Mouse (Mus musculus) WW6 (cell line): Measurements from ENCODE around the gene Cnot8.
A peak's percentile ranks its signal among the peaks of the same experiment; 100 is the strongest.
"Not testable (repeated sequence)": the region's sequence is repeated elsewhere in the genome, so short reads cannot be mapped to it uniquely, and the experiment has no call there.

Experiments
- DNase-seq: peaks from one replicate; pipeline ENCODE4 v3.0.0-alpha.2; 2013; ENCODE audit warnings: low read depth, low spot score

The Cnot8 gene

DNA sequence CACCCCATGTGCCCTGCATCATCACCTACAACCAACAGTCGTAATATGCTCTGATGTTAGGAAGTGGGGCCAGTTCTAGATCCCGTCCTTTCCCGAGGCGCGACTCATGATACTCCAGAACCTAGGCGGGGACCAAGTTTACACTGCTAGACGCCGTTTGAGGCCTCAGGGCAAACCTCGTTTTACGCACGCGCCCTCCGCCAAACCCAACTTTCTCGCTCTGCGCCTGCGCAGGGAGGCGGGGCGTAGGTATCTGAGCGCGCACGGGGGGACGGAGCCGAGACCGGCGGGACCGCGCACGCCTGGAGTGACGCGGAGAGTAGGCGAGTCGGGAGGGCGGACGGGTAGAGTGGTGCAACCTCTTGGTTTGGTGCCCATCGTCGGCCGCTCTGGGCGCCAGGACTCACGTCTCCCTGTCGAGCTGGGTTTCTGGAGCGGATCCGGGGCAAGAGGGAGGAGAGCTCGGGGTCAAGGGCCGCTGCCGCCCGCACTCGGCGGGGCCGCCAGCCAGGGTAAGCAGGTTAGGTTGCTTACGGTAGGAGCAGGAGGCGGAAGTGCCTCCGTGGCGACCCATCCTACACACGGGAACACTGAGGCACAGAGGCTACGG lies at the start of gene Cnot8:
Gene Cnot8, plus strand, starts transcription at position 457 of the 610 bp plus-strand sequence.
- DNase-seq: peak; percentile 99

DNA sequence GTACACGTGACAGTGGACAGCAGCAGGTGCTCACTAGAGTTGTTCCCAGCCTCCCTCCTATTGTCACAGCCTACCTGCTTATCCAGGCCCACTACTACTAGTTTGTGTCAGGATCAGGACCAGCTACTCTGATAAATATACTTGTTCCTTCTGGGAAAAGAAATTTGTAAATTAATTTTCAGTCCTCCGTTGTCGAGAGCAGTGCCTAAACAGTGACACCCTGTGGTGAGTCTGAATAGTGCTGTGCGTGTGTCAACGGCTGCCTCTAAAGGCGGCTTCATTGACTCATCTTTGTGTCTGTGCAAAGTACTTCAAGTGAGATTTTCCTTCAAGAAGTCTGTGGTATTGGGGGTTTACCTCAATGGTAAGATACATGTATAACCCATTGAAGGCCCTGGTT lies 46.5 kb upstream of the Cnot8 start:
- no peak for DNase-seq

GRCm38 (mm10) chr11:58059752-58060151 lies 44.2 kb upstream of the Cnot8 start:
- not testable (repeated sequence) for DNase-seq

GRCm38 (mm10) chr11:58061218-58061617 lies 42.7 kb upstream of the Cnot8 start:
- not testable (repeated sequence) for DNase-seq

DNA sequence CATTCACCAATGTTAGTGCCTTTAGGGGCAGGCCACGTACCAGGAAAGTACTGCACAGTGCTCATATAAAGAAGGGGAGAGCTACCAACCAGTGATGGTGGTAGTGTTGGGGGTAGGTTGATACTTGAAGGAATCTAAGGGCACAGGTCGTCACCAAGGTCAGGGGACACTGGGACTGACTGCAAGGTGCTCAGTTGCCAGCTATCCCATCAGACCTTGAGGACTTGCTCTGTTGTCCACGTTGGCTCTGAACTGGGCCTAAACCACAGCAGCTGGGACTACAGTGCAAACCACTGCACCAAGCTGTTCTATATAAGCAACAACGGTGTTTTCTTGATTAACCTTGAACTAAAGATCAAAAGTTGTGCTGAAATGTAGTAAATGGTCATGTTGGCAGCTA lies 41.4 kb upstream of the Cnot8 start:
- DNase-seq: no peak

DNA sequence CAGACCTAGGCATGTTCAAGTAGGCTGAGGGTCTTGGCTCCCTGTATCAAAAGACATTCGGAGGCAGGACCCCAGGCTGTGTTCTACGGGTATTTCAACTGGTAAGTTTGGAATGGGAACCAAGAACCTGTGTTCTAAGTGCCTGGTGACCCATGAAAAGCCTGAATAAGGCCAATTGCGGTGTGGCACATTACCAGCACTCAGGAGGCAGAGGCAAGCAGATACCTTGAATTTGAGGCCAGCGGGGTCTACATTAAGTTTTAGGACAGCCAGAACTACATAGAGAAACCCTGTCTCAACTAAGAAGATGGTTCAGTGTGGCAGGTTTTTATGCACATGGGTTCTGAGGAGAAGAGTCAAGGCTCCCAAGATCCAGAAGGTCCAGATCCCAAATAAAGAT lies 38.9 kb upstream of the Cnot8 start:
- DNase-seq: no peak

- no peak for DNase-seq
These were observed 31.0 kb upstream of the Cnot8 start for GRCm38 (mm10) chr11:58072978-58073377.

GRCm38 (mm10) chr11:58077270-58077669 lies 26.7 kb upstream of the Cnot8 start:
- no peak for DNase-seq

DNA sequence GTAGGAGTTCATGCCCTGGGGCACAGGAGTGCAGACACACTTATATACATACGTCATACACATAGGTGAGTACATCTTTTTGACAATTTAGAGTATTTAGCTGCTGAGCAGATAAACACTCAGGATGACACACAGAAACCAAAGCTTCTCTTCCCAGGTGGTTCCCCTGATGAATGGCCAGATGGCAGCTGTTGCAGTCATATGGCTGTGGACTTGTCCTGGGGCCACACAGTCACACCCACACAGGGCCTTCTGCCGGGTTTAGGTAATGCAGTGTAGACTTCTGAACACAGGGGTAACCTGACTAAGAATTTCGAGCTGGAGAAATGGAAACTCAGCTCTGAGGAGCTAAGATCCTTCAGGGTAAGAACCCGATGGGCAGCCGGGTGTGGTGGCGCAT lies 22.2 kb upstream of the Cnot8 start:
- no peak for DNase-seq

DNA sequence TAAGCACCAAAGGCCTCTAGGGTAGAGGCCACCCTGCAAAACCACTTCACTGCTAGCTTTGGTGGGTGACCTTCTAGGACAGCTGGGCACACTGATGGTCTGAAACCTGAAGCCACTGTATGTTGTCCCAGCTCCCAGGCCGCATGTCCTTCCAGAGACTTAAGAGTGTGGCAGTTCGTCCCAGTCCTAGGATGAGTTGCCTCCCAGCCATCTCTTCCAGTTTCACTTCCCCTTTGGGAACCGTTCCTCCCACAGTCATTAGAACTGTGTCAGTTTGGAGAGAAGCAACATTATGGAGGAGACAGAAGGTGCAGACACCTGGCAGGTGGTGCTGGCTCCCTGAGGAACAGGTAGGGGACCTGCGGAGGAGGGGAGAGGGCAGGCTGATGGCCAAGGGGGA lies 11.4 kb upstream of the Cnot8 start:
- no peak for DNase-seq

GRCm38 (mm10) chr11:58093021-58093528 lies 10.9 kb upstream of the Cnot8 start, which contains the start of gene Gm12248:
Gm12248 (minus strand) TSS chr11:58093134.
- no peak for DNase-seq

GRCm38 (mm10) chr11:58094766-58095165 lies 9.2 kb upstream of the Cnot8 start:
- DNase-seq: no peak

DNA sequence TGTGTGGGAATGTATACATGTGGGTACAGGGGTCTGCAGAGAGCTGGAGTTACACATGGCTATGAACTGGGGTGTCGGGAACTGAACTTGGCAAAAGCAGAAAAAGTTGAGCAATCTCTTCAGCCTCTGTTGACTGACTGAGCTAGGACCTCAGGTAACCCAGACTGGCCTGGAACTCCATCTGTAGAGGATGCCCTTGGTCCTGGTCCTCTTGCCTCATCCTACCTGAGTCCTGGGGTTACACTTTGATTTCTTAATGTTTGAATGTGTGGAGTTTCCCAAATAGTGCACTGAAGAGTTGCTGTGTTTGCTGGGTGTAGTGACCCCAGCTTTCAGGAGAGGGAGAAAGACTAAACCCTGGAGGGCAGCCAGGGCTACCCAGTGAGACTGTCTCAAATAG lies 8.4 kb upstream of the Cnot8 start:
- DNase-seq: no peak

DNA sequence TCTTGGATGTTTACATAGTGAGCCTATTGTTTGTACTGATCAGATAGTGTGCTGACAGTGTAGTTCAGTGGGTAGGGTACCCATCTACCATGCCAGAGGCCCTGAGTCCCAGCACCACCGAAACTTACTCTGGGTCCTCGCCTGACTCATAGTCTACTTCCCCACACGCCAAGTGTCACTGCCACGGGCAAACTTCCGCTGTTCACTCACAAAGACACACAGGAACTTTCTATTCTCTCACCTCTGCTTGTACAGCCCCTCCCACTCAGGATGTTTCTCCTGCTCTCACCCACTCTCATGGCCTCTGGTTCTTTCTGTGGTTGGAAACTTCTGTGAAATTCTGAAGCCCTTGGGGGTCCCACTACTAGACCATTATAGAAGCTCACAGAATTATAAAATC lies 7.8 kb upstream of the Cnot8 start:
- DNase-seq: no peak

- DNase-seq: no peak
These were observed 6.9 kb upstream of the Cnot8 start for GRCm38 (mm10) chr11:58096821-58097620.

DNA sequence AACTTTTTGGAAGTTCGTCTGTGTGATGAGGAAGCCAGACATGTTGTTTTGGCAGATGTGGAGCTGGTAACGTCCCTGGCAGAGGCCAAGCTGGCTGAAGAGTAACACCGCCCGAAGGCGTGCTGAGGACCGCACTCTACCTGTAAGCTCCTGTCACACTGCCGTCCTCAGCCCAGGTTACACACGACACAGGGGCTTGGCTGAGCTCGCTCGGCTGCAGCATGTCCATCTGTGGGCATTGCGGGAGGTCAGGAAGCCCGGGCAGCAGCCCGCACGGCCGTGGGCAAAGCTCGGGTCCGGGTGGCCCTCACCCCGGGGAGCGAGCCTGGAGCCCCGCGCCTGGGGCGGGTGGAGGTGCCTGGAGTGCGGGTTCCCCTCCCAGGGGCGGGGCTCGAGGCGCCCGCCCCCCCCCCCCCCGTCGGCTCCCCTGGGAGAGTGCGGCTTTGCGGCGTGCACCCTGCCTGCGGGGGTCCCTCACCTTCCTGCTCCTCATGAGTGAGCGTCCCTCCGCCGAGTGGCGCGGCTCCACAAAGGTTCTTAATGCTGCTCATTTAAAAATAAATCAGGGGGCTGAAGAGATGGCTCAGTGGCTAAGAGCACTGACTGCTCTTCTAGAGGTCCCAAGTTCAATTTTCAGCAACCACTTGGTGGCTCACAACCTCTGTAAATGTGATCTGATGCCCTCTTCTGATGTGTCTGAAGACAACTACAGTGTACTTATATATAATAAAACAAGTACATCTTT lies 6.2 kb upstream of the Cnot8 start:
- no peak for DNase-seq

DNA sequence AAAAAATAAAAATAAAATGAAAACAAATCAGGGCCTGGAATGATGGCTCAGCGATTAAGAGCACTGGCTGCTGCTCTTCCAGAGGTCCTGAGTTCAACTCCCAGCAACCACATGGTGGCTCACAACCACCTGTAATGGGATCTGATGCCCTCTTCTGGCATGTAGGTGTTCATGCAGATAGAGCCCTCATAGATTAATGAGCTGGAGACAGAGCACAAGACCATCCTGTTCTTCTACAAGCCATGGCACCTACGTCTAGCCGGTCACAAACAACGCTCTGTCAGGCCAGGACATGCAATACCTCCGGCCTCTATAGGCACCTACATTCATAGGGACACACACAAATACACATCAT lies 5.6 kb upstream of the Cnot8 start:
- DNase-seq: not testable (repeated sequence)

DNA sequence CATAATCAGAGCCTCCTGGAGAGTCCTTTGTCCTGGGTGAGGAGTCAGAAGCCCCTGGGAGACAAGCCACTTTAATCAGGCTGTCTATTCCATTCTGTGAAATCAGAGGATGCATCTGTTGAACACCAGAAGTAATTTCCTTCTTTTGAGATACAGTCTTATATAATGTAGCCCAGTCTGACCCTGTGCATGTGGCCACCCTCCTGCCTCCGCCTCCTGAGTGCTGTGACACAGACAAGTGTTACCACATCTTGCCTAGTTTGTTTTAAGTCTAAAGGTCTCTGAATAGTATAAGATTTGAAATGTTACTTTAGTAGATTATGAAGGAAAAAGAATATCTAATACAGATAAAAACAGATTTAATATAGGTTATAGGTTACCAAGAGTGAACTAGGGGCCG lies 3.9 kb upstream of the Cnot8 start:
- DNase-seq: no peak

GRCm38 (mm10) chr11:58101194-58101720 lies 2.7 kb upstream of the Cnot8 start:
- no peak for DNase-seq

DNA sequence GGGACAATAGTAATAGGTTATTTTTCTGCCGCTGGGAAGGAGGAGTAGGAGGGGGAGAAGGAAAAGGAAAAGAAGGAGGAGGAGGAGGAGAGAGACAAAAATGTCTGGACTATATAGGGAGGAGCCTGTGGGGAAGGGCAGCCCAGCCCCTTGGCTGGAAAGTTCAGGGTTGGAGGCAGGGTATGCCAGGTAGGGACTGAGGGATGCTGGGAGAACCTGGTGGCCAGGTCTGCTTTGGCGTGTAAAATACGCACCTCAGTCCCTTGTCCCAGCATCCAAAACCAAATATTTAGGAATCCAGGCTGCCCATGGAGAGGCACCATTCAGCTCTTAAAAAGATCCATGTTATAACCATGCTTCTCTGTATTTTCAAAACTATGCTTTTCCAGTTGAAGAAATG lies 1.8 kb upstream of the Cnot8 start:
- no peak for DNase-seq

- no peak for DNase-seq
These were observed 1.2 kb upstream of the Cnot8 start for GRCm38 (mm10) chr11:58102581-58103343.

- DNase-seq: no peak
These were observed 654 bp upstream of the Cnot8 start for GRCm38 (mm10) chr11:58103344-58103653.
